Mouse (Mus musculus): ENCODE measurements around the gene Nudcd3.

Nudcd3 gene

GRCm38 (mm10) chr11:6200087-6200569 lies at the start of gene Nudcd3:
Gene Nudcd3 (minus strand): TSS chr11:6200415.
- ChIA-PET POLR2A (interaction anchor here (0.6 to 2.8 kb wide), 15 partner anchors 12 to 134 kb away, joined by 3 to 12 read pairs (median 3); partner anchors contain the start of genes Camk2b (in 1 of the 4) and Ddx56 (in 1 of the 4)), CTCF (interaction anchor here in 2 of 4 experiments (0.6 to 1.1 kb wide), 2 partner anchors 67 to 227 kb away, joined by 3 to 9 read pairs; partner anchors contain the start of gene Ddx56 (in 1 of the 2))

DNA sequence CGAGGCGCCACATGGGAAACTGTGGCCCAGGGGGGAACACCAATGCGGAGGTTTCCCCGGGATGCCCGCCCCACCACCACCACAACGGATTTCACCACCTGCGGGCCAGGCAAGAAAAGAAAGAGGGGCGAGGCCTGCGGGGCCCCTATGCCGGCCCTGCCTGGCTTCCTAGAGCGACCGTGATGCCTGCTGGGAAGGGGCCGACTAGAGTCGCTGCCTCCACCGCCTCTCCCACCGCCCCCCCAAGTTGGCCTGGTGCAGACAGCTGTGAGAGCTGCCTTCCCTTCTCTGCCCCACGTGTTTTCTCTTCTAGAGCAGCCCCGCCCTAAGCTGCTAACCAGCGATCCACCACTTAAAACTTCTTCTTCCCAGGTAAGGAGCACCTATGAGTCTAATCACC lies 44.5 kb upstream of the Nudcd3 start:
- POLR2A ChIA-PET = interaction anchor here in 2 of 4 experiments (1.5 kb wide), 2 partner anchors 10 to 23 kb away, joined by 4 to 6 read pairs; partner anchors contain the start of gene Ddx56 (in 1 of the 2)
- CTCF ChIA-PET = interaction anchor here in 3 of 4 experiments (1.2 to 1.5 kb wide), 3 partner anchors 17 to 30 kb away, joined by 3 to 5 read pairs (median 3); partner anchors contain the start of gene Tmed4 (in 1 of the 3)

GRCm38 (mm10) chr11:6233025-6233424 lies 32.8 kb upstream of the Nudcd3 start:
- ChIA-PET POLR2A (interaction anchor here in 3 of 4 experiments (0.6 to 1.4 kb wide), 3 partner anchors 10 to 42 kb away, joined by 3 read pairs; partner anchors contain the start of gene Tmed4 (in 1 of the 3)), CTCF (interaction anchor here in 2 of 4 experiments (0.9 to 1.1 kb wide), 2 partner anchors 9 to 29 kb away, joined by 3 to 4 read pairs; no protein-coding TSS in a partner anchor)

- CTCF ChIA-PET = interaction anchor here in 1 of 4 experiments (0.5 kb wide), 1 partner anchor 13 kb away, joined by 3 read pairs; no protein-coding TSS in a partner anchor
- POLR2A ChIA-PET = no interaction called here
Observed at GRCm38 (mm10) chr11:6230012-6230411, 29.8 kb upstream of the Nudcd3 start, which contains the start of gene Npc1l1. Gene Npc1l1 (minus strand): TSS chr11:6230143.

- ChIA-PET POLR2A (interaction anchor here in 2 of 4 experiments (0.6 to 2.2 kb wide), 6 partner anchors 20 to 354 kb away, joined by 3 to 6 read pairs (median 3); partner anchors contain the start of gene Nudcd3 (in 1 of the 2)), CTCF (interaction anchor here in 3 of 4 experiments (0.5 to 2.3 kb wide), 9 partner anchors 9 to 197 kb away, joined by 3 to 11 read pairs (median 4); partner anchors contain the start of gene Tmed4 (in 1 of the 3))
Observed at GRCm38 (mm10) chr11:6224541-6225229, 24.5 kb upstream of the Nudcd3 start.

GRCm38 (mm10) chr11:6222187-6222586 lies 22.0 kb upstream of the Nudcd3 start:
- ChIA-PET POLR2A (interaction anchor here in 1 of 4 experiments (0.7 to 2.2 kb wide), 2 partner anchors 40 to 514 kb away, joined by 5 to 6 read pairs; no protein-coding TSS in a partner anchor), CTCF (interaction anchor here in 1 of 4 experiments (0.7 kb wide), 2 partner anchors 180 to 184 kb away, joined by 5 to 7 read pairs; no protein-coding TSS in a partner anchor)

GRCm38 (mm10) chr11:6219967-6220366 lies 19.8 kb upstream of the Nudcd3 start:
- ChIA-PET POLR2A (interaction anchor here in 2 of 4 experiments (0.6 to 0.7 kb wide), 2 partner anchors 171 to 216 kb away, joined by 4 to 5 read pairs; no protein-coding TSS in a partner anchor), CTCF (no interaction called here)

DNA sequence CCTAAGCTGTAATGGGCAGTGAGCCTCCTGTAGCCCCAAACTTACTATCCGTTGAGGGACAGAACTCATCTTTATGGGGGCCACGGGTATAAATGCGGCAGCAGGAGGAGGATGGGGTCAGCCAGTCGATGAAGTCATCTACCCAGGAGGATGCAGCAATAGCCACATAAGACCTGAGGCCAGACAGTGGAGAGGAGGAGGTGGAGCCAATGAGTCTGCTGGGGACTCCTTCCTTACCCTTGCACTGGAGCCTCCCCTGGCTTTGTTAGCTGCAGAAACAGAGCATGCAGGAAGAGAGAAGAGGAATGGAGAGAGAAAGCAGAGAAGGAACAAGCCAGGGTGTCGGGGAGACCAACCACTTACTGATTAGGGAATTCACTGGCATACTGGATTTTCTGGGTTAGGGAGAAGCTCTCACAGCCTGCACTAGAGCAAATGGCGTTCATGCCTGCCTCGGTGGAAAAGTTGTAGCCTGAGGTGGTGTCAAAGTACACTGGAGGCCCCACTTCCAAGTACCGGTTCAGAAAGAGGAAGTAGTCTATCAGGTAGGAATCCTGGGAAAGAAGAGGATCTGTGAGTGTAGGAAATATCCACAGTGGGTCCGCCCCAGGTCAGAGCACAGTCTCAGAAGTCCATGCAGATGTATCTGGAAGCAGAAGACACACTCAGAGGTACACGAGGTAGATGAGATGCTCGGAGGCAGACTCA lies 18.1 kb upstream of the Nudcd3 start:
- CTCF ChIA-PET = no interaction called here
- POLR2A ChIA-PET = interaction anchor here in 1 of 4 experiments (1.1 kb wide), 1 partner anchor 43 kb away, joined by 3 read pairs; no protein-coding TSS in a partner anchor

DNA sequence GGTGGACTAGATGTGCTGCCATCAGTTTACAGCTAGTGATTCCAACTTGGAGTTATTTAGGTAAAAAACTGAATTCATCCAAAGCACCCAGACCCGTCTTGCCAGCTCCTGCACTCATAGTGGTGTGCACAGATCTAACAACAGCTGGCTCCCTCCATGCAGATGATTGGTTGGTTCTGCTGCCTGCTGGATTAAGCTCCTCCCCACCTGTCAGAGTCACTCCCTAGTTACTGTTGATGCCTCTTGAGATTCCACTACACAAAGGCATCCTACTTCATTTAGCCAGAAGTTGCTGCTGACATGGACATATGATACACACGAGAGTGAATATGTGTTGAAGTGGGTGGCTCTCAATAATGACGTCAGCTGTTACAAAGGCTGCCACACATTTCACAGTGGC lies 16.6 kb upstream of the Nudcd3 start:
- POLR2A ChIA-PET = interaction anchor here in 1 of 4 experiments (0.8 to 1.3 kb wide), 2 partner anchors 16 to 51 kb away, joined by 3 to 4 read pairs; partner anchors contain the start of genes Ddx56 and Nudcd3
- CTCF ChIA-PET = interaction anchor here in 2 of 4 experiments (0.6 to 1.0 kb wide), 3 partner anchors 30 to 226 kb away, joined by 3 to 8 read pairs (median 4); no protein-coding TSS in a partner anchor

- ChIA-PET CTCF (interaction anchor here in 1 of 4 experiments (0.9 kb wide), 1 partner anchor 20 kb away, joined by 3 read pairs; no protein-coding TSS in a partner anchor), POLR2A (interaction anchor here in 1 of 4 experiments (0.7 kb wide), 1 partner anchor 56 kb away, joined by 3 read pairs; no protein-coding TSS in a partner anchor)
Observed at GRCm38 (mm10) chr11:6208158-6208557, 7.9 kb upstream of the Nudcd3 start.

GRCm38 (mm10) chr11:6207090-6207489 lies 6.9 kb upstream of the Nudcd3 start:
- POLR2A ChIA-PET = interaction anchor here in 2 of 4 experiments (0.6 kb wide), 3 partner anchors 100 to 228 kb away, joined by 3 to 4 read pairs (median 3); no protein-coding TSS in a partner anchor
- CTCF ChIA-PET = interaction anchor here in 1 of 4 experiments (0.9 kb wide), 1 partner anchor 19 kb away, joined by 3 read pairs; no protein-coding TSS in a partner anchor

DNA sequence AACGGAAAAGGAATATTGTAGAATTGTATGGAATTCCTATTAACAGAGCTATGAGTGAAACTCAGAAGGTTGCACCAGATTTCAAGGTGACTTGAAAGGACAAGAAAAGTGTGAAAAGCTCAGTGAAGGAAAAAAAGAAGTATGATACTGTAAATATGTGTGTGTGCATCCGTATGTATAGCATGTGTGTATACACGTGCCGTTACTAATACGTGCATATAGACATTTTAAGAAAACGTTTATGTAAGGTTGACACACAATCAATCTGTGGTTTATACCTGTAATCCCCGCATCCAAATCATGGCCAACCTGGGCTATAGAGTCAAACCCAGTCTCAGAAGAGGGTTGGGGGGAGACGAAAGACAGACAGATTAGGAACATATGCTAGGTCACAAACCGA lies 355 bp upstream of the Nudcd3 start:
- CTCF ChIA-PET = interaction anchor here in 2 of 4 experiments (0.7 to 1.1 kb wide), 2 partner anchors 67 to 74 kb away, joined by 3 read pairs; partner anchors contain the start of genes Ddx56 (in 1 of the 2) and Tmed4 (in 1 of the 2)
- POLR2A ChIA-PET = interaction anchor here (0.6 to 2.8 kb wide), 15 partner anchors 13 to 134 kb away, joined by 3 to 12 read pairs (median 3); partner anchors contain the start of genes Camk2b (in 1 of the 4) and Ddx56 (in 1 of the 4)

- POLR2A ChIA-PET = interaction anchor here in 3 of 4 experiments (0.9 to 2.8 kb wide), 16 partner anchors 11 to 133 kb away, joined by 3 to 12 read pairs (median 4); partner anchors contain the start of genes Ddx56 (in 2 of the 3) and Camk2b (in 1 of the 3)
- CTCF ChIA-PET = interaction anchor here in 2 of 4 experiments (0.6 to 1.1 kb wide), 2 partner anchors 68 to 227 kb away, joined by 3 to 9 read pairs; partner anchors contain the start of gene Ddx56 (in 1 of the 2)
Observed at GRCm38 (mm10) chr11:6199410-6200086, 667 bp downstream of the Nudcd3 start, which contains the start of gene A730071L15Rik. Gene A730071L15Rik (plus strand): TSS chr11:6200029.

- POLR2A ChIA-PET = interaction anchor here in 3 of 4 experiments (0.6 to 2.0 kb wide), 13 partner anchors 10 to 517 kb away, joined by 3 to 8 read pairs (median 3); partner anchors contain the start of genes Camk2b (in 1 of the 3) and Ddx56 (in 1 of the 3)
- CTCF ChIA-PET = interaction anchor here in 2 of 4 experiments (0.5 to 0.7 kb wide), 3 partner anchors 10 to 321 kb away, joined by 3 to 4 read pairs (median 3); no protein-coding TSS in a partner anchor
Observed at GRCm38 (mm10) chr11:6198449-6198848, 1.8 kb downstream of the Nudcd3 start.

DNA sequence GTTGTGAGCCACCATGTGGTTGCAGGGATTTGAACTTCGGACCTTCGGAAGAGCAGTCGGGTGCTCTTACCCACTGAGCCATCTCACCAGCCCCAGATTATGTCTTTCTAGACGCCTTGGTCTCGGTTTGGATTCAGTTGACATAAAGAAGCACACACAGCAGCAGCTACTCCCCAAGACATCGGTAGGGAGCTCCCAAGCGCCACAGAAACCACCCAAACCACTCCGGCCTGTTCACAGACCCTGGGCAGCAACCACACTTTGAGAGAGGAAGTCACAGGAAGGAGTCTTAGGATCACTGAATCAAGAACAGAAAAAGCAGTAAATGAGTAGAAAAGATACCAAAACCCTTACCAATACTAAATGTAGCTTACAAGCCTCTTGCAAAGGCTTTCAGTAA lies 3.4 kb downstream of the Nudcd3 start:
- CTCF ChIA-PET = interaction anchor here in 2 of 4 experiments (0.8 to 1.1 kb wide), 2 partner anchors 9 kb away, joined by 3 to 7 read pairs; no protein-coding TSS in a partner anchor
- POLR2A ChIA-PET = interaction anchor here in 3 of 4 experiments (0.5 to 1.7 kb wide), 16 partner anchors 9 to 1147 kb away, joined by 3 to 12 read pairs (median 3); no protein-coding TSS in a partner anchor

DNA sequence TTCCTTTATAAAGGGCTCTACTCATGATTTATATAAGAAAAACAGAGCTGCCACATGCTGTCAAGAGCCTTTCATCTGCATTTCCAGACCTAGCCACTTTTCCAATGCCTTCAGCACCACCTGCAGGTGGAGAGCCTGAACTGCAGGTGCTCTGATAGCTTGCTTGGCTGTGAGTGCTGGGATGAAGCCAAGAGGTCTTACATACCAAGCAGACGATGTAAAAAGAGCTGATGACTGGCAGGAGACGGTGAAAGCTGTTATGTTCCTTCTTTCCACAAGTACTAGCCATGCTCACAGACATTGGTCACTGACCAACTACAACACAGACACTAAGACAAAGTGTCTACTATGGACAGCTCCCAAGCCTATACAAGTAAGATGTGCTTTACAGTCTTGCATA lies 12.3 kb downstream of the Nudcd3 start:
- ChIA-PET POLR2A (interaction anchor here (0.5 to 4.0 kb wide), 20 partner anchors 9 to 292 kb away, joined by 3 to 20 read pairs (median 4); partner anchors contain the start of genes Ddx56 (in 1 of the 4), Nudcd3 (in 1 of the 4) and Tmed4 (in 1 of the 4)), CTCF (interaction anchor here (0.6 to 2.9 kb wide), 63 partner anchors 8 to 542 kb away, joined by 3 to 25 read pairs (median 4); partner anchors contain the start of genes Ykt6 (in 2 of the 4) and Tmed4 (in 1 of the 4))
